Mouse (Mus musculus): ENCODE measurements around the gene Nos1ap. TPM values are rescaled to one million over a fixed set of nuclear protein-coding genes. Genes with fewer than 3 reads are reported as not detected.
A peak's percentile ranks its signal among the peaks of the same experiment; 100 is the strongest.

Gene Nos1ap
- total RNA-seq, 4 experiments from 2014 or later, result 191 to 254 (median 220) TPM

- no peak for DNase-seq (ENCODE audit: low spot score in 2 of 2)
Observed at GRCm38 (mm10) chr1:170466099-170467009, 123.3 kb downstream of the Nos1ap start.

GRCm38 (mm10) chr1:170462140-170462539, 127.5 kb downstream of the Nos1ap start:
- DNase-seq (ENCODE audit: low spot score in 2 of 2), result no peak

GRCm38 (mm10) chr1:170459896-170460602, 129.6 kb downstream of the Nos1ap start:
- DNase-seq (ENCODE audit: low spot score in 2 of 2), result peak; percentile 40 to 55

GRCm38 (mm10) chr1:170457673-170458072, 132.0 kb downstream of the Nos1ap start:
- no peak for DNase-seq (ENCODE audit: low spot score in 2 of 2)

- no peak for DNase-seq (ENCODE audit: low spot score in 2 of 2)
Observed at GRCm38 (mm10) chr1:170455910-170456700, 133.6 kb downstream of the Nos1ap start.

- no peak for DNase-seq (ENCODE audit: low spot score in 2 of 2)
Observed at GRCm38 (mm10) chr1:170455387-170455786, 134.3 kb downstream of the Nos1ap start.

GRCm38 (mm10) chr1:170453455-170453854, 136.2 kb downstream of the Nos1ap start:
- DNase-seq (ENCODE audit: low spot score in 2 of 2), result no peak

GRCm38 (mm10) chr1:170448244-170448643, 141.4 kb downstream of the Nos1ap start:
- no peak for DNase-seq (ENCODE audit: low spot score in 2 of 2)

GRCm38 (mm10) chr1:170445458-170445857, 144.2 kb downstream of the Nos1ap start:
- DNase-seq (ENCODE audit: low spot score in 2 of 2), result no peak

GRCm38 (mm10) chr1:170440367-170440766, 149.3 kb downstream of the Nos1ap start:
- peak in 1 of 2 experiments; percentile 43 for DNase-seq (ENCODE audit: low spot score in 2 of 2)

GRCm38 (mm10) chr1:170438471-170439151, 151.1 kb downstream of the Nos1ap start:
- DNase-seq (ENCODE audit: low spot score in 2 of 2), result no peak

- DNase-seq (ENCODE audit: low spot score in 2 of 2), result no peak
Observed at GRCm38 (mm10) chr1:170434146-170434545, 155.5 kb downstream of the Nos1ap start.

- no peak for DNase-seq (ENCODE audit: low spot score in 2 of 2)
Observed at GRCm38 (mm10) chr1:170433661-170434060, 156.0 kb downstream of the Nos1ap start.

GRCm38 (mm10) chr1:170432288-170432687, 157.4 kb downstream of the Nos1ap start:
- no peak for DNase-seq (ENCODE audit: low spot score in 2 of 2)

- DNase-seq (ENCODE audit: low spot score in 2 of 2), result no peak
Observed at GRCm38 (mm10) chr1:170431312-170431711, 158.3 kb downstream of the Nos1ap start.

- DNase-seq (ENCODE audit: low spot score in 2 of 2), result no peak
Observed at GRCm38 (mm10) chr1:170430660-170431059, 159.0 kb downstream of the Nos1ap start.

- no peak for DNase-seq (ENCODE audit: low spot score in 2 of 2)
Observed at GRCm38 (mm10) chr1:170429656-170430055, 160.0 kb downstream of the Nos1ap start.

- DNase-seq (ENCODE audit: low spot score in 2 of 2), result no peak
Observed at GRCm38 (mm10) chr1:170428141-170428540, 161.5 kb downstream of the Nos1ap start.

GRCm38 (mm10) chr1:170424258-170424889, 165.3 kb downstream of the Nos1ap start:
- DNase-seq (ENCODE audit: low spot score in 2 of 2), result no peak

- no peak for DNase-seq (ENCODE audit: low spot score in 2 of 2)
Observed at GRCm38 (mm10) chr1:170423048-170423447, 166.6 kb downstream of the Nos1ap start.

Data from layer of hippocampus, adult 8-10 months (tissue).